Mouse (Mus musculus) spleen, adult 12 weeks (tissue): Measurements from ENCODE around the gene Rtp1.

ENCODE experiments used
- DNase-seq: peaks from one replicate; pipeline ENCODE4 v3.0.0; 2022; ENCODE audit warnings: low spot score

Rtp1 gene

DNA sequence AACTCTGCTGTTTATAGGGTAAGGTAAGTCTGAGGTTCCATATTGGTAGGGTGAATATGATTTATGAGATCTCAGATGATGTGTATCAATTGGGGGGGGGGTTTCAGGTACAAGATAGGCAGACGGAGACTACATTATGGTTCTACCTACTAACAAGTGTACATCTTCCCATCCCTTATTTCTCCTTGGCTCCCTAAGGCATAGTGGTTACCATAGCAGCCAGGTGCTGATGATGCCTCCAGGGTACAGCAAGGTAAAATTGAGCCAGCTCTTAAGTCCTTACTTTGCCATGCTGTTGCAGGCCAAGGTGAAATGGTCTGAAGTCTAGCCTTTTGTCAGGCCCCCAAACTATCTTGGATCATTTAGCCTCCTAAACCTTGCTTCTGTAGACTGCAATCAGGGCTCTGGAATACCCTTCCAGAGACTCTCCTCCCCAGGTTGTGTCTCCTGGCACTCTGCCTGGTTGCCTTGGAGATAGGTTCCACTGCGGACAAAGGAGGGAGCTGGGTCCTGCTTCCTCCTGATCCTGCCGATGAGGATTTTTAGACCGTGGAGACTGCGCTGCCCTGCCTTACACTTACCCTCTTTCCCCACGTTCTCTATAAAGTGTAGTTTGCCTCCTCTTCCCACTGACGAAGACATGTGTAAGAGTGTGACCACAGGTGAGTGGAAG is at the start of gene Rtp1:
Rtp1 (plus strand) TSS at position 487 of the 673 bp plus-strand sequence.
- DNase-seq, result no peak

DNA sequence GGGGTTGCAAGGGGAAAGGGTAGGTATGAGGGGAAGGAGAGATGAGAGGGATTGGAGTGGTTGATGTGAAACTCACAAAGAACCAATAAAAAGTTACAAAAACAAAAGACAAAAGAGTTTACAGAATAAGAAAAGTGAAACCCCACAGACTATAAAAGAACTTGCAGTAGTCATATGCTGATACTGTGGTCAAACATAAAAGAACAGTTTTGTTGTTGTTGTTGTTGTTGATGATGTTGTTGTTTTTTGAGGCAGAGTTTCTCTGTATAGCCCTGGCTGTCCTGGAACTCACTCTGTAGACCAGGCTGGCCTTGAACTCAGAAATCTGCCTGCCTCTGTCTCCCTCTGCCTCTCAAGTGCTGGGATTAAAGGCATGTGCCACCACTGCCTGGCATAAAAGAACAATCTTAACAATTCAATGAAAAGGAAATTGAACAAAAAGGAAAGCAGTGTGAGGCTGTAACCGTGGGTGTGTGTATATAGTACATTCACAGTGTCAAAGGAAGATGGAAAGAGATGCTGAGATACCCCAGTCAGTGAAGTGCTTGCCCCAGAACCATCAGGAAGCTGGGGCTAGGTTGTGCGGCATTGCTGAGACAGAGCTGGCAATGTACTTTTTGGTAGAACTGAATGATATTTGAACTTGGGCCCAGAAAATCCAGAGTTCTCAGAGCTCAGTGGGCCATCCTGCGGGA is 49.2 kb upstream of the Rtp1 start:
- DNase-seq, result no peak

DNA sequence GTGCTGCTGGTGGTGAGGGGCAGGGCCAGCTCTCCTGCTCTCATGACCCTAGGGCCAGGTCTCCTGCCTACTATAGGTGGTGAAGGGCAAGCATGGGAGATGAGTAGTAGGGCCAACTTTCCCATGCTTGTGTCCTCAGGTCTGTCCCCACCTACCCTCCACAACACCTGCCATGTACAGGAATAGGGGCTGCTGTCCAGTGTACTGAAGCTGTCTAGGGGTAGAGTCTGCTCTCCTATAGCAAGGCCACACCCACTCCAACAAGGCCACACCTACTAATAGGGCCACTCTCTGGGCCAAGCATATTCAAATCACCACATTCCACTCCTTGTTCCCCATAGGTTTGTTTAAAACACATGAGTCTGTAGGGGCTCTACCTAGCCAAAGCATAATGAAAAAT is 44.6 kb upstream of the Rtp1 start:
- no peak for DNase-seq

DNA sequence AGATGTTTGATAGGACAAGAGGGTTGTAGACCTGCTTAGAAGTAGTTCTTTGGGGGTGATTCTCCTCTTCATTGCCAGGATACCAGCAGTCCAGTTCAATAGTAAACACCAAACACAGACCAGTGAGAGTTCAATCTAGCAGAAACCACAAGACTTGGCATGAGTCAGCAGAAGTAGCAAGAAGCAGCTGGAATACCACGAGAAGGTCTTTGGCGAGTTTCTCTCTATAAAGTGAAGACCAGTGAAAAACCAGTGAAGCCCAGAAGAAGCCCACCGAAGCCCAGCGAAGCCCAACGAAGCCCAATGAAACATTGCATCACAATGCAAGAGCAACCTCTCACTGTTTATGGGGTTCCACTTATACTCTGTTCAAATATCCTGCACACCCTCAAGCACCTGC is 31.0 kb upstream of the Rtp1 start:
- DNase-seq, result no peak

DNA sequence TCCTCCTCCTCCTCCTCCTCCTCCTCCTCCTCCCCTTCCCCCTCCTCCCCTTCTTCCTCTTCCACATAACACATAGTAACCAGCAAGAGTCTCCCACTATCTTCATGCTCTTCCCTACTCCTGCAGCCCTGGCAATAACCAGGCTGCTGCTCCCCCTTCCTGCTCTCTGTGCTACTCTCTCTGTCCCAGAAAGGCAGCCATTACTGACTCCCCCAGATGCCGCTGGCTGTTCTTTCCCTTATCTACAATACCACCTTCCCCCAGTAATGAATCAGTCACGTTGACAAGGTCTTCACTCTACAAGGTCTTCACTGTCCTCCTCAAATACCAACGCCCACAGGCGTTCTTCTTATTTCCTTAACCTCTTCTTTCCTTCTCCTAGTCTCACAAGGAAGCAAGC is 27.5 kb upstream of the Rtp1 start:
- DNase-seq, result no peak

DNA sequence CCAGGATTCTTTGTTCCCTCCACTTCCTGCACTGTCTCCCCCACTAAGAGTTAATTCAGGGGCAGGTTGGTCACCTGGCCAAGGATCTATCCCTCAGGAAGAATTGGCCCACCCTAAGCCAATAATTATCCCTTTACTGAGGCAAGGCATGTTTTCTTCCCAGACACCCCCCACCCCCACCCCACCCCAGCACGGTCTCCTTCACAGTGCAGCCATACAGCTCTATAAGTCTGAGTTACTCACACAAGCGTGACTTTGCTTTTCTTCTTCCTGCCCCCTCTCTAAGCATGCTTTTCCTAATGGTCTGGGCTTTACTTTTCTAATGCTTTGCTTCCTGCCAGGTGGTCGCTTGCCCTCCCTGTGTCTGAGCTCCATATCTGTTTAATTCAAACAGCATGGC is 27.0 kb upstream of the Rtp1 start:
- DNase-seq, result no peak

DNA sequence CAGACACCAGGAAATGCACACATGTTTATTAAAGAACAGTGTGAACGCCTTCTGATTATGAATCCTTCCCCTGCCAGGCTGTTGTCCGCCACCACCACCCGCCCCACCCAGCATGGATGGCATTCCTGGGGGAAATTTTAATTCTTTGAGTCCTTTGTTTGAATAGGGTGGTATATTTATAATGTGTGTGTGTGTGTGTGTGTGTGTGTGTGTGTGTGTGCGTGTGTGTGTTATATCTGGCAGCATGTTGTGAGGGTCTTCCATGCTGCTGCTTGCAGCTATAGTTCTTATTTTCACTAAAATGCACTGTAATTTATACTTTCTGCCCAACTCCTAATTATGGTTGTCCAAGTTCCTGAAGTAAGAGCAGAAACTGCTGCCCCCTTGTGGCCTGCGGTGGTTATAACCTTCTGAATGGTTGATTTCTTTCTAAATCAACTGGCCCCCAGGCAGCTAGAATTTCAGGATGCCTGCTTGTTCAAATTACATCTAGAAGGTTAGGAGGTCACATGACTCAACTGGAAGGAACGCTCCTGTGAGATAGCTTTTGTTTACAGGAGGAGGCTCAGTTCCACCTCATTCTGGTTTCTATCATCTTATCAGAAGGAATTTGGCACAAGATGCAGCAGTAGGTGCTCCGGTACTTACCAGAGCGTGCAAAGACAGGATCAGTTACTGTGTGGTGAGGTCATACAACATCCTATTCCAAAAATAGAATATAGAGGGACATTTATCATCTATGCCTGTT is 25.8 kb upstream of the Rtp1 start:
- DNase-seq, result peak; percentile 46

DNA sequence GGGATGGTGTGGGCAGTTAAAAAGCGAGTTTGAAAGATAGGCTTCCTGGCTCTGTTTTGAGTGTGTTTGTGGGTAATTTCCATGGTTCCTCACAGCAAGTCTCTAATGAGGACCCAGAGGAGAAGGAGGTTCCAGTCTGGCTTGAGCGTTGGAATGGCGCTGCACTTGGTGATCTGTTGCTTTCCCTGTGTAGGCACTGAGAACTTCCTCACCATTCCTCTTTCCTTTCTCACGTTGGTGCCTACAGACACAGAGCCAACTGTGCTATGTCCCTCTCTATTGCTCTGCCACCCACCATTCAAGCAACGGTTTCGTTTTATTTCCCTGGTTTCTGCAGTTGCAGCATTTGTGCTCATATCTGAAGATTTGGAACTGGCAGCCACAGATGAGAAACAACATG is 16.0 kb upstream of the Rtp1 start:
- DNase-seq, result no peak

DNA sequence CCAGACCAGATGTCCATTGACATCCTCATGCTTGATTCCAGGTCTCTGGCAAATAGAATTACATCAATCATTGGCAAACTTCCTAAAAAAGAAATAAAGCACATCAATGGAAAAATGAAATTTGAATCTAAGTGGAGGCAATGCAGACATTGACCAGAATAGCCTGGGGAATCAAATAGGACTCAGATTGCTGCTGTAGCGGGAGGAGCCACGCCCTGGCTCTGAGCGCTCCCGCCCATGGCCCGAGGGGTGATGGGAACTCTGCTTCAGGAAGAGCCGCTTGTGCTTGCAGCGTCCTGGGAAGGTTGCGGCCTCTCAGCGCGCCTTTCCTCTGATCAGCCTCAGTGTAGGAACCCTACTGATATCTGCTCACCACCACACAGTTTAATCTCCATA is 12.7 kb upstream of the Rtp1 start:
- no peak for DNase-seq

DNA sequence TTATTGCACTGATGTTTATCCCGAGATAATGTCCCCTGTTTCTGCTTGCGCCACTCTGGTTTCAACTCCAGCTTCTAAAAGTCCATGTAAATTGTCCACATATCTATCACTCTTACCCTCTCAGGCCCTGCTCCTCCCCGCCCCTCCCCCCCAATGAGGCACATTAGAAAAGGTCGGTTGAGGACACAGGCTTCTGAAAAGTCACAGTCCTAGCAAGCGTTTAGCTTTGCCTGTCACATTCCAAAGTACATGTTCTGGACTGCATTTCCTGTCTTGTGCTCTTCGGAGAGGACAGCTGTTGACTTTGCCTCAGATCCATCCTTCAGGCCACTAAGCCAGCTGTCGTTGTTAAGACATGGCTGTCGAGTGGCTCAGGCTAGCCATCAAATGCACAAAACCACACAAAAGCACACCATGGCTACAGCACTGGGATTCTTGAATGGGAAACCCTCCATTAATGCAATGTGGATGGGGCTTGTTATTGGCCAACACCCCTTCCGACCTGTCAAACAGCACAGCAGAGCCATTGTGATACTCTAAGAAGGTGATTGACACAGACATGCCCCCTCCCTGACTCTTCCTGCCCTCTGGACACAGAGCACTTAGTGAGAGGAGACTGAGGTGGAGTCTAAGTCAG is 12.2 kb upstream of the Rtp1 start:
- DNase-seq, result no peak

DNA sequence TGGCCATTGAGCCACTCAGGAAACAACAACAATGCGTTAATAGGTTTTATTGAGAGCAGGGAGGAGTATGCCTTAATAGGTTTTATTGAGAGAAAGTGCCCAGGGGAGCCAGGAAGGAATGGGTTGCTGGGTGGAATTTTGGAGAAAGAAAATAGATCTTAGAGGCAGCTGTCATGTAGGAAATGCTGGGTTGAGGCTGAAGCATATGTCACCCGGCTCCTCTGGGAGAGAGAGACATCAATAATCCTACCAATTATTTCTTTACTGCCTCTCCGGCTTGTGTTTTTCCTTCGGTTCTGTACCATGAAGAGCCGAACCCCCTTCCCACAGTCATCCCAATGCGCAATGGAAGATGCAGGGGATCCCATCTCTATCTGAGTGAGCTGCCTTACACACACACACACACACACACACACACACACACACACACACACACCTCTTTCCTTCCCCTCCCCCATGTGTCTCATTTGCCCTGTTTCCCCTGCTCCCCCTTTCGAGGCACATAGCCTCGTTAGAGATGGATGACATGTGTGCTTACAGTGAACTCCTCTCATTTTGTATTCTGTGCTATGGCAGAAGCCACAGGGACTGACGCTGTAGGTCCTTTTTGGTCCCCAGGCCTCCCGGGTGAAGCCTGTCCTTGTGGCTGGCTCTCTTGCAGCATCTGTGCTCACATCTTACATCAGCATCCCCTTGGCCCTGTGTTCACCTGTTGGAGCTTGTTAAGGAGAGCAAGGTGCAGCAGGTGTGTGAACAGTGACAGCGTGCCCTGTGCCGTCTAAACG is 11.3 kb upstream of the Rtp1 start:
- DNase-seq, result no peak

DNA sequence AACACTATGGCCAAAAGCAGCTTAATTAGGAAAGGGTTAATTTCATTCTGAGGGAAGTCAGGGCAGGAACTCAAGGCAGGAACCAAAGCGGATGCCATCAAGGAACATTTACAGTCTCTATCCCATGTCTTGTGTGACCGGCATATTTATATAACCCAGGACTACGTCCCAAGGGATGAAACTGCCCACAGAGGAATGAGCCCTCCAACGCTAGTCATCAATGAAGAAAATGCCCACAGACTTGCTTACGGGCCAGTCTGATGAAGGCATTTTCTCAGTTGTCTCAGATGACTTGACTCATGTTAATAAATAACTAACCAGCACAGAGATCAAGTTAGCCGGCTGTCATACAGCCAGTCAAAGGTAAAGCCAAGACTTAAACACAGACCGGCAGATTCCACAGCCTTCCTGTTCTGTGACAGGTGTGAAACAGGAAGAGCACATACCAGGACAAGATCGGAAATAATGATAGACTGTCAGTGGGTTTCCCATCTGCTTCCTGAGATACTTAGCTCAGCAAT is 9.3 kb upstream of the Rtp1 start:
- DNase-seq, result no peak

DNA sequence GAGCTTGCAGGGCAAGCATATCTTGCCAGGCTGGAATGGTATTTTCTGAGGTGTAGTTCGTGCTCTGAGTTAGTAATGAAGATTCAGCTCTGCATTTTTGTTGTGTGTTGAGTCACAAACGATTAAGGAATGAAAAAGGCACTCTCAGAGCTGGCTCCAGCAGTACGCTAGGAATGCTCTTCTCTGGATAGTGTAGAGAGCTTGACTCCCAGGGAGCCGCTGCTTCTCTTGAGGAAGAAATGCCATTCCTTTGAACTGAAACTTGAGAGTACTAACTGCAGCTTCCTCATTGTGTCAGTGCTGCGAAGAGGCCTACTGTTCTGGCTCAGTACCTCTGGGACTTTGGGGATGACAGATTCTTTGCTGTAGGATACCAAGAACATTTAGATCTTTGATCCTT is 5.1 kb upstream of the Rtp1 start:
- no peak for DNase-seq

DNA sequence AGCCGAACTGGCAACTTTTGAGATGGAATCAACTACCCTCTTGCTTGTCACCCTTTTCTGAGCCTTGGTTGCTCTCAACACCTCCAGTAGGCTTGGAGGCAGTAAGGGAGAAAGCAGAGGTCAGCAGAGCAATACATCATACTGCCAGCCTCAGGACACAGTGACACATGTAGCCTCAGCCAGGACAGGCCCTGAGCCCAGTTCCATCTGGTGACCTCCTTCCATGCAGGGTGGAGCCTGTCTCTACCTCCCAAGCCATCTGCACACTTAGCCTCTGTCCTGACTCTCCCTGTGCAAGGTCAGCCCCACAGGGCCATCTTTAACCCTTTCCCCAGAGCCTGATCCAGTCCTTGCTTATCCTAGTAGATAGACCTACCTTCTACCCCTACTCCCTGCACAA is 1.2 kb upstream of the Rtp1 start:
- DNase-seq, result no peak

DNA sequence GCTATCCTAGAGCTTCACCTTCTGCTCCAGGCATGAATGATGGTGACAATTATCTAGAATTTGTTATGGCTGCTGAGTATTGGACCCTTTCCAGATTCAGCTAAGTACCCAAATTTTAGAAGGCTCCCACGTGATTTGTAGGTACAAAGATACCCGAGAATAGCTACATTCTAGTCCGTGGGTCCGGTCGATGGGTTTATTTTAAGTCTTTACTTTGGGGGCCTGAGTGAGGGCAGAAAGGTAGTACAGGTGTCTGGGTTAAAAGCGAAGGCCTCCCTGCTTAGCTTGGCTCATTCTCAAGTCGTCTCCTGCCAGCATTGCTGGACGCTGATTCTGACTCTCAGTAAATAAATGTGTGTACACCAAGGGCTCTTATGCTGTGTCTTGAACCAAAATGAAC is 1.1 kb downstream of the Rtp1 start:
- DNase-seq, result no peak

DNA sequence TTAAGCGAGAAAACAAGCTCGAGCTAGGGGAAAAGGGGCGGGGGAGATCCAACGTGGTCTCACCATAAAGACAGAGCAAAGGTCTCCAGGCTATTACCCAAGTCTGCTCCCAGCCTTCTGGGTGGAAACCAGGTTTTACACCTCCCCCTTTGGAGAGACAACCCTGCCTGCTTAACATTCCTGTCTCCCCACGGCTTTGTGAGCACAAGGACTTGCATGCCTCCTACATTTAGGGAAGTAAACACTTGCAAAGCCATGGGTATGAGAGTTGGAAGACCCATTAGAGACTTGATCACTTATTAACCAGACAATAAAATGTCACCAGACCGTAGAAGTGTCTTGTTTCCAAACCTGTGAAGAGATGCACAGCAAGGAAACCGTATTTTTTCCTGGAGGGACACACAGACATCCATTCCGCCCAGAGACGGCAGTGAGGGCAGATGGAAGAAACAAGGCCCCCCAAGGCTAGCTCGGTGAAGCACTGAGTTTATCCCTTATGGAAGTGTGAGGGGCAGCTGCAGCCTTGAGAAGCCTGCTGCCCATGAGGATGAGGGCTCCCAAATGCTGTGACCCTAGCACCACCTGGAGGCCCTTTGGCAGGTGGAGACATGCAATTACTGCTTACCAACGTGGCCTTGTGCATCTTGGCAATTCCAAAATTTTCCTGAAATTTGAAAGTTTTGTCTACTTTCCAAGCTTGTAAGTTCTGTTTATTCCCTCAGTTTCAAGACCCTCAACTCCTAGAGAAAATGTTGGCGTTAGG is 8.7 kb downstream of the Rtp1 start:
- no peak for DNase-seq

DNA sequence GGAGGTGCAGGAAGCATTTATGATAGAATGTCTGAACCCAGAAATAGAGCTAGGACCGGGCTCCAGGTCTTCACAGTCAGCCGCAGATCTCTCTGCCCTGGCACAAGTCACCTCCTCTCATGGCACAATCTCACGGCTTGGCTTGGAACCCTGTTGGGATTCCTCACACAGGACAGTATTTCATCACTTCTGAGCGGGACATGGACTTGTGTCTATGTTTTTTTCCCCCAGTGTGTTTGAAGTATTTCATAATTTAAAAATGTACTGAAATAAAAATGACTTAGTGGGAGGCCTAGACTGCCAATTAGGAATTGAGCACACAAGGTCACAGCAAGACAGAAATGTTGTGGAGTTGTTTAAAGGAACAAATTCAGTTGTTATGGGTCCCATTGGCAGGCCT is 15.3 kb downstream of the Rtp1 start:
- no peak for DNase-seq

DNA sequence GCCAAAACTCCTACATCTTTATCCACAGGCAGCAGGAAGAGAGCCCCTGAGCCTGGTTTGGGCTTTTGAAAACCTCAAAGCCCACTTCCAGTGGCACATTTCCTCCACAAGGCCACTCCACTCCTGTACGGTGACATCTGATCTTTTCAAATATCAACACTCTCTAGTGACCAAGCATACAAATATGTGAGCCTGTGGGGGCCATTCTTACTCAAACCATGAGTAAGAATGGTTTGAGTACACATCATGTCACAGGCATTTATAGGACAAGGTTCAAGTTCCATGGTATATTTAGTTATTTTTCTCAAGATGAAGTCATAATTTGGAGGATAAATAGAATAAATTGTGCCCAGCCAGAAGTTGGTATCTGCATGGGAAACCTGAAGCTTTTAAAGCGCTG is 21.0 kb downstream of the Rtp1 start:
- no peak for DNase-seq

DNA sequence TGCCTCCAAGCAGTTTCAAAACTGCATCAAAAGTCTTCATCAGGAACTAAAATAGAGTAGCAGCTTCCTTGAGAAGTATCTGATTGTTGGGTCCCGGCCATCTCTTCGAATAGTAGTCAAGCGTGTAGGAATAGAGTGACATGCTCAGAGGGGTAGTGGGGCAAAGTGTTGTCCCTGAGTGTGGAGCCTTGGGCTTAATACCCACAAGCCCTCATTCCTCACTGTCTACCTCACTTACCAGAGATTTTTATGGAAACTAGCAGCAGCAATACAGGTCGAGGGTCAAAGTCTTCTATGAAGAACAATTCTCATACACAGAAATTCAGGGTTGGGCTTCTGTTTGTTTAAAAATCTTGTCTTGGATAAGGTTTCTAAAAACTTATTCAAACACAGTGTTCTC is 21.9 kb downstream of the Rtp1 start:
- DNase-seq, result no peak

DNA sequence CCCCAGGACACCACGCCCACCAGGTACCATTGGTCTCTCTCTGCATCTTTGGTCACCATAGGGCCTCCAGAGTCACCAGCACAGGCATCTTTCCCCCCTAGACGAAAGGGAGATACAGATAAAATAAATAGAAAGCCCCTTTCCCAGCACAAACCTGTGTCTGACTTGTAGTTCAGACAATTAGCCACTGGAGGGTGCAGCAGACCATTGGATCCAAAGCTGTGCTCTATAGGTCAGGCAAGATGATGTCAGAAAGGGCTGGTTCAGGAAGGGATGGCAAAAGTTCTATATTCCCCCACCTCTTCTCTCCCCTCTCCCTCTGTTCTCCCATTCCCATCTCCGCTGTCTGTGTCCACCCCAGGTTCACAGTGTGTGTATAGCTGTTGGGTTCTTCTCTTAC is 23.5 kb downstream of the Rtp1 start:
- DNase-seq, result no peak

DNA sequence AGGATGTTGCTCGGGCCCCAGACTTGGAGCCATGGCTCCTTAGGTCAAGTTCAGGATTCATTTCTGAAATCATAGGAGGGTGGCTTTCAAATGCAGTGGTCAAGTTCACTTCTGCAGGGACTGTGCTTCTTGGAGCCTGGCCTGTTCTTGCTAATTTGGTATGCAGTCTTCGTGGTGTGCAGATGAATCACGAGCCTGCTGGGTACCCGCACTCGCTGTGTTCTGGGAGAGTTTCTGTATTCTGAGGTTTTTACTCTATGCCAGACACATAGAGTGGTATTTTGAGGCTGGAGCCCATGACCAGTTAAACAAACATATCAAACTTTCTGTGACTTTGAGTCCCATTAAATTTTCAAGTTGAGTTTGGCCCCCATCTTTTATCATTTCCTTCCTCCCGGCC is 25.4 kb downstream of the Rtp1 start:
- DNase-seq, result no peak
